Mouse (Mus musculus) limb, embryonic 14.5 days (tissue): ENCODE data around the gene Fam78a. TPM values are rescaled to one million over a fixed set of nuclear protein-coding genes. Genes with fewer than 3 reads are reported as not detected.

Experiments
- ATAC-seq: fragments of 200-750 bp; cut with Nextera tagmentation; 2 replicates; pipeline ENCODE4 v1.8.0; 2017; ENCODE audit warnings: low read depth, moderate number of reproducible peaks, moderate TSS enrichment; ENCODE audit not compliant: low FRiP score
- DNase-seq: peaks from one replicate; pipeline ENCODE4 v3.0.0-alpha.2; 2015; ENCODE audit warnings: low spot score
- H3K27ac ChIP-seq: fragments of 300-500 bp; sonication (generic); replicated peaks from 2 replicates; pipeline ENCODE4 v1.5.1; 2014; ENCODE audit warnings: low read depth, mild to moderate bottlenecking, low read length, moderate library complexity, mixed read lengths
- H3K27me3 ChIP-seq: fragments of 300-500 bp; sonication (generic); 2 replicates; pipeline ENCODE4 v1.6.1; 2014; ENCODE audit warnings: low read length, mixed read lengths; ENCODE audit not compliant: control insufficient read depth, insufficient read depth
- H3K36me3 ChIP-seq: fragments of 300-500 bp; sonication (generic); 2 replicates; pipeline ENCODE4 v1.6.1; 2014; ENCODE audit warnings: mild to moderate bottlenecking, low read length, moderate library complexity, mixed read lengths; ENCODE audit not compliant: control insufficient read depth, insufficient read depth
- H3K4me1 ChIP-seq: fragments of 300-500 bp; sonication (generic); 2 replicates; pipeline ENCODE4 v1.6.1; 2014; ENCODE audit warnings: antibody characterized with exemption, low read length, mixed read lengths; ENCODE audit not compliant: control insufficient read depth, insufficient read depth
- H3K4me2 ChIP-seq: fragments of 300-500 bp; sonication (generic); replicated peaks from 2 replicates; pipeline ENCODE4 v1.6.1; 2014; ENCODE audit warnings: low read depth, mild to moderate bottlenecking, low read length, moderate library complexity; ENCODE audit not compliant: severe bottlenecking
- H3K4me3 ChIP-seq: fragments of 300-500 bp; sonication (generic); replicated peaks from 2 replicates; pipeline ENCODE4 v1.5.1; 2014; ENCODE audit warnings: low read length
- H3K9ac ChIP-seq: fragments of 300-500 bp; sonication (generic); 2 replicates; pipeline ENCODE4 v1.6.1; 2014; ENCODE audit warnings: mild to moderate bottlenecking, low read depth, low read length, moderate library complexity; ENCODE audit not compliant: severe bottlenecking
- H3K9me3 ChIP-seq: fragments of 300-500 bp; sonication (generic); 2 replicates; pipeline ENCODE4 v1.6.1; 2016; ENCODE audit warnings: low read length; ENCODE audit not compliant: control insufficient read depth
- POLR2A ChIP-seq: fragments of 200-500 bp; IDR thresholded peaks from 2 replicates; pipeline ENCODE4 v1.8.0; 2012; ENCODE audit warnings: inconsistent platforms, mild to moderate bottlenecking, moderate library complexity, borderline replicate concordance; ENCODE audit not compliant: insufficient read depth, insufficient read length; ENCODE audit errors: extremely low read depth
- WGBS: fragments of 180-500 bp; shearing (Covaris S2); extraction: QIAGEN DNeasy Blood & Tissue Kit; methylation state at CpG from one replicate; pipeline ENCODE4 v1.1.7; 2014; 5-methylcytosine and 5-hydroxymethylcytosine counted together
- polyA plus RNA-seq, 2 experiments: library from polyadenylated mRNA; depleted of rRNA in 1 of 2; stranded (reverse) in 1 of 2; unstranded in 1 of 2; fragments of >200 nt; fragmentation: Nextera tagmentation in 1 of 2; extraction: Ambion mirVana in 1 of 2; gene quantifications; 2 replicates each; pipeline versions ENCODE4 v1.2.1 to v1.2.3; 2012 to 2014

Fam78a gene
- polyA plus RNA-seq, 2 experiments, result 5.9 to 6.4 TPM

GRCm38 (mm10) chr2:32068811-32069607 is 15.6 kb downstream of the Fam78a start:
- no peak for TF ChIP-seq POLR2A
- H3K27ac ChIP-seq, result no peak overlapping the region
- H3K36me3 ChIP-seq, result 0 out of 2 replicates have a peak, but pooled peaks cover 2% of the 10 kb centered on the region
- peak; percentile 32; the same call in 1 of the 2 replicates for ATAC-seq
- no peaks in the 10 kb centered on the region for H3K9me3 ChIP-seq
- 0 out of 2 replicates have a peak overlapping the region, but pooled peaks have one; percentile 15 for H3K4me2 ChIP-seq
- H3K4me3 ChIP-seq, result no peak overlapping the region
- H3K9ac ChIP-seq, result no peak overlapping the region
- 52% methylated on average over 30 of the region's 31 CpGs for WGBS
- peak; percentile 41 for DNase-seq
- H3K4me1 ChIP-seq, result no peaks in the 10 kb centered on the region
- no peaks in the 10 kb centered on the region for H3K27me3 ChIP-seq

- ATAC-seq, result no peak
- DNase-seq, result no peak
- Histone ChIP-seq H3K4me2 (no peak overlapping the region), H3K4me1 (no peaks in the 10 kb centered on the region), H3K9ac (no peak overlapping the region), H3K4me3 (no peak overlapping the region), H3K27ac (no peak overlapping the region), H3K27me3 (no peaks in the 10 kb centered on the region), H3K9me3 (no peaks in the 10 kb centered on the region), H3K36me3 (0 out of 2 replicates have a peak, but pooled peaks cover 2% of the 10 kb centered on the region)
- no peak for TF ChIP-seq POLR2A
- WGBS, result 78% methylated on average over 4 of the region's 4 CpGs
These were observed 18.7 kb downstream of the Fam78a start for GRCm38 (mm10) chr2:32066005-32066404.

GRCm38 (mm10) chr2:32065371-32065791 is 19.3 kb downstream of the Fam78a start:
- H3K4me1 ChIP-seq, result no peaks in the 10 kb centered on the region
- H3K27me3 ChIP-seq, result no peaks in the 10 kb centered on the region
- 81% methylated on average over 5 of the region's 5 CpGs for WGBS
- H3K36me3 ChIP-seq, result 0 out of 2 replicates have a peak, but pooled peaks cover 2% of the 10 kb centered on the region
- ATAC-seq (no peak), DNase-seq (no peak)
- no peak for TF ChIP-seq POLR2A
- no peak overlapping the region for H3K4me2 ChIP-seq
- H3K4me3 ChIP-seq, result no peak overlapping the region
- H3K9me3 ChIP-seq, result no peaks in the 10 kb centered on the region
- H3K9ac ChIP-seq, result no peak overlapping the region
- H3K27ac ChIP-seq, result no peak overlapping the region

GRCm38 (mm10) chr2:32064913-32065312 is 19.7 kb downstream of the Fam78a start:
- Histone ChIP-seq H3K4me2 (no peak overlapping the region), H3K4me3 (no peak overlapping the region), H3K9me3 (no peaks in the 10 kb centered on the region), H3K27me3 (no peaks in the 10 kb centered on the region), H3K9ac (no peak overlapping the region), H3K27ac (no peak overlapping the region), H3K4me1 (no peaks in the 10 kb centered on the region), H3K36me3 (0 out of 2 replicates have a peak, but pooled peaks cover 2% of the 10 kb centered on the region)
- peak; percentile 48 for DNase-seq
- TF ChIP-seq POLR2A, result no peak
- peak; percentile 66; the same call in 1 of the 2 replicates for ATAC-seq
- WGBS, result 63% methylated on average over 13 of the region's 13 CpGs

GRCm38 (mm10) chr2:32063451-32064151 is 21.1 kb downstream of the Fam78a start:
- no peak overlapping the region for H3K4me3 ChIP-seq
- ATAC-seq, result no peak
- no peaks in the 10 kb centered on the region for H3K9me3 ChIP-seq
- H3K36me3 ChIP-seq, result no peaks in the 10 kb centered on the region
- no peak for TF ChIP-seq POLR2A
- no peaks in the 10 kb centered on the region for H3K4me1 ChIP-seq
- no peak for DNase-seq
- 78% methylated on average over 7 of the region's 7 CpGs for WGBS
- no peak overlapping the region for H3K9ac ChIP-seq
- no peak overlapping the region for H3K4me2 ChIP-seq
- H3K27me3 ChIP-seq, result no peaks in the 10 kb centered on the region
- no peak overlapping the region for H3K27ac ChIP-seq
